Mouse (Mus musculus) embryonic facial prominence, embryonic 13.5 days (tissue): ENCODE measurements around the gene Nphp3. TPM values are rescaled to one million over a fixed set of nuclear protein-coding genes. Genes with fewer than 3 reads are reported as not detected.

Experiments used
- ATAC-seq: fragments of 200-750 bp; cut with Nextera tagmentation; 2 replicates; pipeline ENCODE4 v1.8.0; 2017; ENCODE audit warnings: low read depth; ENCODE audit not compliant: insufficient number of reproducible peaks, insufficient read depth, low FRiP score, low TSS enrichment
- H3K27ac ChIP-seq: fragments of 300-500 bp; sonication (generic); 2 replicates; pipeline ENCODE4 v1.5.1; 2015; ENCODE audit warnings: moderate library complexity, mild to moderate bottlenecking, inconsistent platforms
- H3K27me3 ChIP-seq: fragments of 300-500 bp; sonication (generic); 2 replicates; pipeline ENCODE4 v1.6.1; 2015; ENCODE audit warnings: mild to moderate bottlenecking, inconsistent platforms
- H3K36me3 ChIP-seq: fragments of 300-500 bp; sonication (generic); 2 replicates; pipeline ENCODE4 v1.6.1; 2015; ENCODE audit warnings: mild to moderate bottlenecking, inconsistent platforms
- H3K4me1 ChIP-seq: fragments of 300-500 bp; sonication (generic); 2 replicates; pipeline ENCODE4 v1.6.1; 2015; ENCODE audit warnings: inconsistent platforms
- H3K4me2 ChIP-seq: fragments of 300-500 bp; sonication (generic); 2 replicates; pipeline ENCODE4 v1.6.1; 2015; ENCODE audit warnings: moderate library complexity, mild to moderate bottlenecking, inconsistent platforms
- H3K4me3 ChIP-seq: fragments of 300-500 bp; sonication (generic); 2 replicates; pipeline ENCODE4 v1.5.1; 2015; ENCODE audit warnings: mild to moderate bottlenecking, inconsistent platforms
- H3K9ac ChIP-seq: fragments of 300-500 bp; sonication (generic); 2 replicates; pipeline ENCODE4 v1.6.1; 2015; ENCODE audit warnings: mild to moderate bottlenecking, inconsistent platforms
- H3K9me3 ChIP-seq: fragments of 300-500 bp; sonication (generic); 2 replicates; pipeline ENCODE4 v1.6.1; 2016; ENCODE audit warnings: inconsistent platforms
- WGBS: fragments of 180-500 bp; shearing (Covaris S2); methylation state at CpG from one replicate; pipeline ENCODE4 v1.1.7; 2015; ENCODE audit warnings: mixed read lengths; 5-methylcytosine and 5-hydroxymethylcytosine counted together
- polyA plus RNA-seq: library from polyadenylated mRNA; unstranded; fragments of >200 nt; fragmentation: Nextera tagmentation; extraction: Ambion mirVana; gene quantifications from 2 replicates; pipeline ENCODE4 v1.2.1, GENCODE M21; 2015

Gene Nphp3
- polyA plus RNA-seq, 1 experiment from 2014 or later, result 9.3 TPM

DNA sequence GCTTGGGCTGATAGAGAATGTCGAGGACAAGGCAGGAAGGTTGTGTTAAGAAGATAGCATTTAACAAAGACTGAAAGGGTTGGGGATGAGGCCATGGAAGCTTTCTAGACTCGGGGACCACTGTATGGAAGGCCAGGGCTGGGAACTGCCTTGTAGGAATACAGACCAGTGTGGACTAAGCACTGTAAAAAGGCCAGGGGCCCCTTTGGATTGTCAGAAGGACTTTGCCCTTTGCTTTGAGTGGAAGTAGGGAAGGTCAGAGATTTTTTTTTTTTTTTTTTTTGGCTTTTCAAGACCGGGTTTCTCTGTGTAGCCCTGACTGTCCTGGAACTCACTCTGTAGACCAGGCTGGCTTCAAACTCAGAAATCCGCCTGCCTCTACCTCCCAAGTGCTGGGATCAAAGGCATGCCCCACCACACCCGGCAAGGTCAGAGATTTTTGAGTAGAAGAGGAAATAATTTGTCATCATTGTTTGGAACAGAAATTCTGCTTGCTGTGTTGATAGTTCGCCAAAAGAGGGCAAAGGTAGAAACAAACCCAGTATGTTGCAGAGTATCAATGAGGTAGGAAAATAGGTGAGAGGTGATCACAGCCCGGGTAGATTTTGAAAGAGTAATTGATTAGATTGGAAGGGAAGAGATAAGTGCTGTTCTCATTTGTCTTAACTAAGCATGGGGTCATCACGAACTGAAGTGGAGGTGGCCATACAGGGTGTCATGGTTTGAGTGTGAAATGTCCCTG, 68.7 kb downstream of the Nphp3 start:
- Histone ChIP-seq H3K4me1 (no peaks in the 10 kb centered on the region), H3K4me2 (no peak overlapping the region), H3K27me3 (no peaks in the 10 kb centered on the region), H3K4me3 (no peak overlapping the region), H3K9ac (no peak overlapping the region), H3K36me3 (no peaks in the 10 kb centered on the region), H3K9me3 (no peaks in the 10 kb centered on the region), H3K27ac (no peak overlapping the region)
- ATAC-seq, result no peak
- 79% methylated on average over 8 of the region's 8 CpGs for WGBS

DNA sequence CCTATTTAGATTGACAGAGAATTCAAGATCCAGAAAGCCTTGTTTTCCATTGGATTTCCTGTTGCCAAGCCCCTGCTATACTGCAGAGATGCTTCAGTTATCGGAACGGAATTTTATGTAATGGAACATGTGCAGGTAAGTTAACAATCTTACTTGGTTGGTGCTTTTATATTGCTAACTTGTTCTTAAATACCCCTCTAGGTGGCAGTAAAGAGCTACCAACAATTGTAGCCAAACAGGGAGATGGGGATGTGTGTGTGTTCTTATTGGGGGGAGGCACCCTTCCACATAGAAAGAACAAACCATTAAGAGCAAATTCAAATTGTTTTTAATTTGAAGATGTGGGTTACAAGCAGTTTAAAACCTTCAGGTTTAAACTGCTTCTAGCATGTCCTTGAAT, 73.5 kb downstream of the Nphp3 start:
- 64% methylated on average over 2 of the region's 2 CpGs for WGBS
- no peaks in the 10 kb centered on the region for H3K4me1 ChIP-seq
- H3K27ac ChIP-seq, result no peak overlapping the region
- H3K27me3 ChIP-seq, result no peaks in the 10 kb centered on the region
- no peak overlapping the region for H3K9ac ChIP-seq
- no peak overlapping the region for H3K4me3 ChIP-seq
- ATAC-seq, result no peak
- no peak overlapping the region for H3K4me2 ChIP-seq
- H3K36me3 ChIP-seq, result no peaks in the 10 kb centered on the region
- no peaks in the 10 kb centered on the region for H3K9me3 ChIP-seq

DNA sequence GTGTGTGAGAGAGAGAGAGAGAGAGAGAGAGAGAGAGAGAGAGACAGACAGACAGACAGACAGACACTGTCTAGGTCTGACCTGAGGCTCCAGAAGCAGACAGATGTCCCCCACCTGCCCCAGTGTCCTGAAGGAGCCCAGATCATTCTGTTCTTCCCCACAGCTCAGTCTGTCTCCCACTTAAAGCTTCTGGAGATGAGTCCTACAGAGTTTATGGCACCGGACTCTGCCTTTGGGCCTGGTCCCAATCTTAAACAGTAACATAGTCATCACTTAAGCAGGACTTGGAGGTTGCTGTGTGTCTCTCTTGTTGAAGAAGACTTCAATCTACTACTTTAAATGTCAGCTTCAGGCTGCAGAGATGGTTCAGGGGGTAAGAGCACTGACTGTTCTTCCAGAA, 76.4 kb downstream of the Nphp3 start:
- H3K4me1 ChIP-seq, result no peaks in the 10 kb centered on the region
- H3K9ac ChIP-seq, result no peak overlapping the region
- ATAC-seq, result no peak
- no peaks in the 10 kb centered on the region for H3K27me3 ChIP-seq
- H3K4me2 ChIP-seq, result no peak overlapping the region
- no peak overlapping the region for H3K27ac ChIP-seq
- 91% methylated on average over 1 of the region's 1 CpGs for WGBS
- no peak overlapping the region for H3K4me3 ChIP-seq
- H3K9me3 ChIP-seq, result no peaks in the 10 kb centered on the region
- H3K36me3 ChIP-seq, result no peaks in the 10 kb centered on the region

DNA sequence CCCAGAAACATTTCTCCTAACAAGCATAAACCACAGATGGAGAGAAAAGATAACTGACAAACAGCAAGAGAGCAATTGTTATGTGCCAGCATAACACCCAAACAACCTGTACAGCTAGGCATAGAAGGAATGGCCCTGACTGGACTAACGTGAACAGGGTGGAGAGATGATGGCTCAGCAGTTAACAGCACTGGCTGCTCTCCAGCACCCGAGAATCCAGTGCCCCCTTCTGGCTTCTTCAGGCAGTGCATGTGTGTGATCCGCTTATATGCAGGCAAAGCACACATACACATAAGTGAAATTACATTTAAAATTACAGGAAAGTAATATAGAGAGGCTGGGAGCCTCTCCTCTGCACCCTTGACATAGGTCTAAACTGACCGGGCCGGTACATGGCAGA, 77.0 kb downstream of the Nphp3 start:
- H3K9ac ChIP-seq, result no peak overlapping the region
- no peak overlapping the region for H3K4me3 ChIP-seq
- no peaks in the 10 kb centered on the region for H3K27me3 ChIP-seq
- no peaks in the 10 kb centered on the region for H3K9me3 ChIP-seq
- 0 out of 2 replicates have a peak, but pooled peaks cover 4% of the 10 kb centered on the region for H3K36me3 ChIP-seq
- WGBS, result 41% methylated on average over 5 of the region's 5 CpGs
- no peak overlapping the region for H3K27ac ChIP-seq
- no peak overlapping the region for H3K4me2 ChIP-seq
- no peak for ATAC-seq
- no peaks in the 10 kb centered on the region for H3K4me1 ChIP-seq

DNA sequence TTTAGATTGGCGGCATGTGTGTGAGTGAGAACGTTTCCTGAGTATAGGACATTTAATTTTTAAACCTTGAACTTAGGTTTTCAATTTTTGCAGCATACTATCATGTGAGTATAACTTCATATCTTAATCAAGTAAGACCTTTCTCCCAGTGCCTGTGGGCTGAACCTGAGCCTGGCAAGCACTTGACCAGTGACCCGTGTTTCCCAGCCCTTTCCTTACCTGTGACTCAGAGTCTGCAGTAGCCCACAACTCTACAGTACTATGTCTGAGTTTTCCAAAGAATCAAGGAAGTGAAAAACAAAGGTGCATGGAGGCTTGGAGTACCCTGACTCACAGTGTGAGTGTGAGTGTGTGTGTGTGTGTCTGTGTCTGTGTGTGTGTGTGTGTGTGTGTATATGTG, 77.7 kb downstream of the Nphp3 start:
- H3K36me3 ChIP-seq, result 0 out of 2 replicates have a peak, but pooled peaks cover 9% of the 10 kb centered on the region
- 67% methylated on average over 3 of the region's 3 CpGs for WGBS
- H3K27me3 ChIP-seq, result no peaks in the 10 kb centered on the region
- H3K27ac ChIP-seq, result no peak overlapping the region
- H3K9me3 ChIP-seq, result no peaks in the 10 kb centered on the region
- no peak overlapping the region for H3K9ac ChIP-seq
- H3K4me3 ChIP-seq, result no peak overlapping the region
- H3K4me1 ChIP-seq, result no peaks in the 10 kb centered on the region
- no peak for ATAC-seq
- H3K4me2 ChIP-seq, result no peak overlapping the region

DNA sequence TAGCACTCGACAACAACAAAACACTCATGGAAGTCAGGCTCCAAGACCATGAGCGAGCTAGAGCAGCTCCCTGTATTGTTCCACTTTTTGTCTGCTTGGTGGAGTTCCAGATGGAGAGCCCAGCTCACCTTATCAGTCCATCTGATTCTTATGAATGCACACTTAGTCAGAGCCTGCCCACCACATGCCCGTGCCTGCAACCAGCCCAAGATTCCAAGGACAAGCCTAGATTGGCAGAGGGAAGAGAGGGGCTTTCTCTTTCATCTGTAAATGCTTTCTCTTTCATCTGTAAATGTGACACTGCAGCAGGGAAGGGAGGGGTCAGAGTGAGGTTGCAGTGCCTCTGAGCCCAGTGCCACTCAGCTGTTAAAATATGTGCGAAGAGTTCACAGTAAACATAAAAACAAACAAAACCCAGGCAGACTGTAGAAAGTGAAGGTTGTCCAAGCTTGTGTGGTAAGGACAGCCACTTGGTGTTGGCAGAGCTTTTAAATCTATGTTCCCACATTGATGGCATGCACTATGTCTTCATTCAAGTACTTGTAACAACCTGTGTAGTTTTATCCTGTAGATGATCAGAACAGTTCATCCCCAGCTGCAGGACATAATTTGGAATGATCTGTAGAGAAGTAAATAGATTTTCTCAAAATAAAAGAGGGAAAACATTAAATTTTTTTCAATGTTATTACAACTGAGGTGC, 83.5 kb downstream of the Nphp3 start:
- Histone ChIP-seq H3K4me3 (no peak overlapping the region), H3K27ac (peak overlapping the region; percentile 17; the same call in 1 of the 2 replicates), H3K4me2 (no peak overlapping the region), H3K9ac (no peak overlapping the region), H3K36me3 (0 out of 2 replicates have a peak, but pooled peaks cover 9% of the 10 kb centered on the region), H3K4me1 (peaks cover 12% of the 10 kb centered on the region), H3K27me3 (no peaks in the 10 kb centered on the region), H3K9me3 (no peaks in the 10 kb centered on the region)
- 0 out of 2 replicates have a peak, but pooled peaks have one; percentile 69 for ATAC-seq
- WGBS, result 62% methylated on average over 4 of the region's 4 CpGs

DNA sequence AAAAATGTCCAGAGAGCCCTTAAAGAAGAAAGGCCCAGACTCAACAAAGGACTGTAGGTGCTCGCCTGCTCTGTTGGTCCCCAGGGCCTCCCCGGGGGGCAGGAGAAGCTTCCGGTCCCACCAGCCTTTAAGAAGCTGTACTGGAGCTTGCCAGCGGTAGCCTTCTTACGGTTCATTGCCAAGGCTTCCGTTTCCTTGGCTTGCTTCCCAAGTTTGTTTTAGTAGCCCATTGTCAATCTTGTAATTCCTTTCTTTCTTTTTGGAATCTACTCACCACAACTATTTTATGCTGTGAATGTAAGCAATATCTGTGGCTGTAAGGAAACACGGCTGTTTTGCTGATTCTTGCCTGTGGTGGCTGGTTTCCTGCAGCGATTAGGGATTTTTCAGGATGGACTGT, 86.2 kb downstream of the Nphp3 start:
- Histone ChIP-seq H3K4me3 (no peak overlapping the region), H3K27ac (peak overlapping the region; percentile 77), H3K9ac (no peak overlapping the region), H3K27me3 (no peaks in the 10 kb centered on the region), H3K9me3 (no peaks in the 10 kb centered on the region), H3K36me3 (0 out of 2 replicates have a peak, but pooled peaks cover 11% of the 10 kb centered on the region), H3K4me2 (peak overlapping the region; percentile 14; the same call in 1 of the 2 replicates), H3K4me1 (peaks cover 12% of the 10 kb centered on the region)
- no peak for ATAC-seq
- 48% methylated on average over 8 of the region's 8 CpGs for WGBS

DNA sequence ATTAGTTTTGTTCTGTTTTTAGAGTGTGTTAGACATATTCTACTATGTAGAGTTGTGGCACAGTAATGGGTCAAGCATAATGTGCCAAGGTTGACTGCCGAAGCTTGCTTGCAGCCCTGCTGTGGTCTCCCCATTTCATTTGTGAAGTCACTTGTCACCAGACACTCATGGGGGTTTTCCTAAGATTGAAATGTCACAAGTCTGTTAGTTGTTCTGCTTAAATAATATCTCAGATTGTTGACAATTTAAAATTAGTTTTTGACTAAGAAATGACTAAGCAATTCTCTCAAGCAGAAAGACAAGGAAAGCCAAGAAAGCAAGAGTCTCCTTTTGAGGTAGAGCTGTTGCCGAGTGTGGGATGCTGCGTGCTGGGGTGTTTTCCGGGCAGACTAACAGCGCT, 90.6 kb downstream of the Nphp3 start:
- H3K9me3 ChIP-seq, result no peaks in the 10 kb centered on the region
- H3K27ac ChIP-seq, result no peak overlapping the region
- H3K4me3 ChIP-seq, result no peak overlapping the region
- WGBS, result 92% methylated on average over 5 of the region's 5 CpGs
- ATAC-seq, result no peak
- H3K36me3 ChIP-seq, result 0 out of 2 replicates have a peak, but pooled peaks cover 3% of the 10 kb centered on the region
- no peak overlapping the region for H3K4me2 ChIP-seq
- peaks cover 12% of the 10 kb centered on the region for H3K4me1 ChIP-seq
- no peaks in the 10 kb centered on the region for H3K27me3 ChIP-seq
- no peak overlapping the region for H3K9ac ChIP-seq

Other genes with a start within 250 kb of the Nphp3 start
- gene Tmem108, start 240.7 kb upstream of the Nphp3 start, polyA plus RNA-seq, result 9.6 and 10.0 TPM in 2 replicates
- not detected in 2 replicates for gene Gm28305, start 38.1 kb downstream of the Nphp3 start, polyA plus RNA-seq
- 64.3 and 65.2 TPM in 2 replicates for gene Uba5, start 60.6 kb downstream of the Nphp3 start, polyA plus RNA-seq
- gene Acad11, start 60.8 kb downstream of the Nphp3 start, polyA plus RNA-seq, result 9.8 and 11.7 TPM in 2 replicates
- 0.86 and 2.0 TPM in 2 replicates for gene Ackr4, start 124.4 kb downstream of the Nphp3 start, polyA plus RNA-seq